Mouse (Mus musculus): Measurements from ENCODE around the gene Slc25a54. TPM values are rescaled to one million over a fixed set of nuclear protein-coding genes. Genes with fewer than 3 reads are reported as not detected.

The Slc25a54 gene
- polyA plus RNA-seq, 1 experiment from 2014 or later, result not detected

GRCm38 (mm10) chr3:109134036-109134435, 53.8 kb downstream of the Slc25a54 start:
- no peaks in the 10 kb centered on the region for H3K9me3 ChIP-seq (ENCODE audit: control insufficient read depth, low read length)
- WGBS, result 94% methylated on average over 15 of the region's 15 CpGs
- no peak overlapping the region for H3K9ac ChIP-seq (ENCODE audit: low read length)
- no peak overlapping the region for H3K27ac ChIP-seq (ENCODE audit: low read depth, low read length)
- no peaks in the 10 kb centered on the region for H3K4me1 ChIP-seq (ENCODE audit: control insufficient read depth, insufficient read depth, low read length)
- no peak overlapping the region for H3K4me3 ChIP-seq (ENCODE audit: low read depth, low read length)
- H3K4me2 ChIP-seq (ENCODE audit: low read depth), result no peak overlapping the region
- DNase-seq (ENCODE audit: low spot score) (no peak), ATAC-seq (ENCODE audit: insufficient read depth, low FRiP score, low TSS enrichment) (no peak)
- no peaks in the 10 kb centered on the region for H3K36me3 ChIP-seq (ENCODE audit: control insufficient read depth, insufficient read depth, low read length)
- H3K27me3 ChIP-seq (ENCODE audit: control insufficient read depth, insufficient read depth, low read length), result no peaks in the 10 kb centered on the region

GRCm38 (mm10) chr3:109135352-109135751, 55.1 kb downstream of the Slc25a54 start:
- no peaks in the 10 kb centered on the region for H3K36me3 ChIP-seq (ENCODE audit: control insufficient read depth, insufficient read depth, low read length)
- no peak overlapping the region for H3K27ac ChIP-seq (ENCODE audit: low read depth, low read length)
- H3K4me3 ChIP-seq (ENCODE audit: low read depth, low read length), result no peak overlapping the region
- H3K4me2 ChIP-seq (ENCODE audit: low read depth), result no peak overlapping the region
- H3K9me3 ChIP-seq (ENCODE audit: control insufficient read depth, low read length), result no peaks in the 10 kb centered on the region
- no peaks in the 10 kb centered on the region for H3K4me1 ChIP-seq (ENCODE audit: control insufficient read depth, insufficient read depth, low read length)
- no peaks in the 10 kb centered on the region for H3K27me3 ChIP-seq (ENCODE audit: control insufficient read depth, insufficient read depth, low read length)
- ATAC-seq (ENCODE audit: insufficient read depth, low FRiP score, low TSS enrichment) (no peak), DNase-seq (ENCODE audit: low spot score) (no peak)
- no peak overlapping the region for H3K9ac ChIP-seq (ENCODE audit: low read length)
- WGBS, result 81% methylated on average over 1 of the region's 1 CpGs

DNA sequence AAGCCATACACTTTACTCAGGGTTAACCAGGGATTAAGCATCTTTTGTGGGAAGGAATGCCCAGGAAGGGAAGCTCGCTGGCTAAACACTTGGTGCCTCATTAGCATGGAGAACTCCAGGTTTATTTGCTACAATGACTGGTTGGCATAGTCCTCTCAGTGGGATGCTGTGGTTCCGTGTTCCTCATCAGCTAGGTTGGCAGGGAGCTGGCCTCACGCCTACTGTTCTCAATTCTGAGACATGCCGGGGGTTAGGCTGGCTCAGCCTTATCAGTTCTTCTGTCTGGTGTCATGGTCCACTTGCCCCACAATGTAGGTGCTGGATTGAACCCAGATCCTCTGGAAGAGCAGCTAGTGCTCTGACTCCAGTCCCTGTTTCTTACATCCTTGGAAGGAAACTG, 72.3 kb downstream of the Slc25a54 start:
- no peaks in the 10 kb centered on the region for H3K9me3 ChIP-seq (ENCODE audit: control insufficient read depth, low read length)
- no peaks in the 10 kb centered on the region for H3K4me1 ChIP-seq (ENCODE audit: control insufficient read depth, insufficient read depth, low read length)
- WGBS, result 88% methylated on average over 4 of the region's 4 CpGs
- no peak overlapping the region for H3K4me2 ChIP-seq (ENCODE audit: low read depth)
- no peak overlapping the region for H3K4me3 ChIP-seq (ENCODE audit: low read depth, low read length)
- ATAC-seq (ENCODE audit: insufficient read depth, low FRiP score, low TSS enrichment) (no peak), DNase-seq (ENCODE audit: low spot score) (no peak)
- no peaks in the 10 kb centered on the region for H3K27me3 ChIP-seq (ENCODE audit: control insufficient read depth, insufficient read depth, low read length)
- no peak overlapping the region for H3K27ac ChIP-seq (ENCODE audit: low read depth, low read length)
- no peak overlapping the region for H3K9ac ChIP-seq (ENCODE audit: low read length)
- no peaks in the 10 kb centered on the region for H3K36me3 ChIP-seq (ENCODE audit: control insufficient read depth, insufficient read depth, low read length)

GRCm38 (mm10) chr3:109153410-109153809, 73.1 kb downstream of the Slc25a54 start:
- no peaks in the 10 kb centered on the region for H3K4me1 ChIP-seq (ENCODE audit: control insufficient read depth, insufficient read depth, low read length)
- H3K9me3 ChIP-seq (ENCODE audit: control insufficient read depth, low read length), result no peaks in the 10 kb centered on the region
- ATAC-seq (ENCODE audit: insufficient read depth, low FRiP score, low TSS enrichment), result no peak
- no peak overlapping the region for H3K4me2 ChIP-seq (ENCODE audit: low read depth)
- no peak overlapping the region for H3K27ac ChIP-seq (ENCODE audit: low read depth, low read length)
- DNase-seq (ENCODE audit: low spot score), result no peak
- H3K27me3 ChIP-seq (ENCODE audit: control insufficient read depth, insufficient read depth, low read length), result no peaks in the 10 kb centered on the region
- 97% methylated on average over 6 of the region's 6 CpGs for WGBS
- no peaks in the 10 kb centered on the region for H3K36me3 ChIP-seq (ENCODE audit: control insufficient read depth, insufficient read depth, low read length)
- H3K4me3 ChIP-seq (ENCODE audit: low read depth, low read length), result no peak overlapping the region
- H3K9ac ChIP-seq (ENCODE audit: low read length), result no peak overlapping the region

- Histone ChIP-seq H3K4me2 (ENCODE audit: low read depth) (no peak overlapping the region), H3K4me3 (ENCODE audit: low read depth, low read length) (no peak overlapping the region), H3K27me3 (ENCODE audit: control insufficient read depth, insufficient read depth, low read length) (no peaks in the 10 kb centered on the region), H3K4me1 (ENCODE audit: control insufficient read depth, insufficient read depth, low read length) (no peaks in the 10 kb centered on the region), H3K9me3 (ENCODE audit: control insufficient read depth, low read length) (no peaks in the 10 kb centered on the region), H3K36me3 (ENCODE audit: control insufficient read depth, insufficient read depth, low read length) (no peaks in the 10 kb centered on the region; the same call in 1 of the 2 replicates), H3K9ac (ENCODE audit: low read length) (no peak overlapping the region), H3K27ac (ENCODE audit: low read depth, low read length) (no peak overlapping the region)
- ATAC-seq (ENCODE audit: insufficient read depth, low FRiP score, low TSS enrichment) (no peak), DNase-seq (ENCODE audit: low spot score) (no peak)
- 90% methylated on average over 4 of the region's 4 CpGs for WGBS
Observed at GRCm38 (mm10) chr3:109155926-109156669, 75.8 kb downstream of the Slc25a54 start.

GRCm38 (mm10) chr3:109157481-109157880, 77.2 kb downstream of the Slc25a54 start:
- Histone ChIP-seq H3K4me3 (ENCODE audit: low read depth, low read length) (no peak overlapping the region), H3K4me1 (ENCODE audit: control insufficient read depth, insufficient read depth, low read length) (no peaks in the 10 kb centered on the region), H3K27me3 (ENCODE audit: control insufficient read depth, insufficient read depth, low read length) (no peaks in the 10 kb centered on the region), H3K9me3 (ENCODE audit: control insufficient read depth, low read length) (no peaks in the 10 kb centered on the region), H3K4me2 (ENCODE audit: low read depth) (no peak overlapping the region), H3K27ac (ENCODE audit: low read depth, low read length) (no peak overlapping the region), H3K9ac (ENCODE audit: low read length) (no peak overlapping the region), H3K36me3 (ENCODE audit: control insufficient read depth, insufficient read depth, low read length) (no peaks in the 10 kb centered on the region; the same call in 1 of the 2 replicates)
- DNase-seq (ENCODE audit: low spot score) (no peak), ATAC-seq (ENCODE audit: insufficient read depth, low FRiP score, low TSS enrichment) (no peak)
- 86% methylated on average over 3 of the region's 3 CpGs for WGBS

- Histone ChIP-seq H3K4me3 (ENCODE audit: low read depth, low read length) (no peak overlapping the region), H3K4me2 (ENCODE audit: low read depth) (no peak overlapping the region), H3K27ac (ENCODE audit: low read depth, low read length) (no peak overlapping the region), H3K9me3 (ENCODE audit: control insufficient read depth, low read length) (no peaks in the 10 kb centered on the region), H3K36me3 (ENCODE audit: control insufficient read depth, insufficient read depth, low read length) (no peaks in the 10 kb centered on the region; the same call in 1 of the 2 replicates), H3K4me1 (ENCODE audit: control insufficient read depth, insufficient read depth, low read length) (no peaks in the 10 kb centered on the region), H3K27me3 (ENCODE audit: control insufficient read depth, insufficient read depth, low read length) (no peaks in the 10 kb centered on the region), H3K9ac (ENCODE audit: low read length) (no peak overlapping the region)
- 92% methylated on average over 2 of the region's 2 CpGs for WGBS
- ATAC-seq (ENCODE audit: insufficient read depth, low FRiP score, low TSS enrichment) (no peak), DNase-seq (ENCODE audit: low spot score) (no peak)
Observed at GRCm38 (mm10) chr3:109164088-109164487, 83.8 kb downstream of the Slc25a54 start.

DNA sequence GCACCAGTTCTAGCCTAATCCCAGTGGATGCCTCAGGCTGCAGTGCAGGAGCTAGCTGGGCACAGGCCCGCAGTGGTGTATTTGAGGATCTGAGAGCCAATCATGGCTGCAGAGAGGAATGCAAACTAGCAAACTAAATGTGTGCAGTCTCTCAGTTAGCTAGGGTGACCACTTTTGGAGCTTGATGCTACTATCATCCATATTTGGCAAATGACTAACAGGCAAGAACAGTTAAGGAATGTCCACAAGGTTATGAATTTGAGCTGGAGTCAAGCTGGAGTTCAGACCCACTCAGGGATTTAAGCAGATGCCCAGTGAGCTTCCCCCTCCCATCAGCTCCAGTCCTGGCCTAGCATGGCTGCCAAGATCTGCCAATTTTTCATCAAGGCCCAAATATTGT, 84.4 kb downstream of the Slc25a54 start:
- WGBS, result 94% methylated on average over 1 of the region's 1 CpGs

DNA sequence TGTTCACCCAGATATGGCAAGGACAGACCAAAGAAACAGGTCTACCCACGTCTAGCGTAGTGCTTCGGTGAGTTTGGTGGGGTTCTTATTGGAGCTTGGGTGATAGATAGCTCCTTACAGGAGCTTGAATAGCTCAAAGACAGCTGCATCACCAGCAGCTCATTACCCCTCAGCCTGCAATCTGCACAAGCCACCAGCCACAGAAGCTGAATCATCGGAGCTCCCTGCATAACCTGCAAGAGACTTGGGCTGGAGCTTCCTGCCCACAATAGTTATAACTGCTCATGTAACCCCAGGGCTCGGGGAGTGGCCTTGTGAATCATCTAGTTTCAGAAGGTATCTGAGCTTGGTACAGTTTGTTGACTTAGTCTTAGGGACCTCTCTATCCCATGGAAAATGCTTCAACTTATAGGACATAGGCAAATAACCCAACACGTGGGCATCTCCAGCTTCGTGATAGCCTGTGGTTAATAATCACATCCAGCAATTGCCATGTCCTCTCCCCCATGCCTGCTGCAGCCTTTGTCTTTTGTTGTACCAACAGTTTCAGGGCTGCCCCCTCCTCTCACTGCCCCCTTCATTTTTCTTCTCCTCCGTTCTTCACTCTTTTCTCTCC, 85.1 kb downstream of the Slc25a54 start:
- 89% methylated on average over 8 of the region's 8 CpGs for WGBS
- no peak overlapping the region for H3K4me3 ChIP-seq (ENCODE audit: low read depth, low read length)
- DNase-seq (ENCODE audit: low spot score) (no peak), ATAC-seq (ENCODE audit: insufficient read depth, low FRiP score, low TSS enrichment) (no peak)
- H3K9ac ChIP-seq (ENCODE audit: low read length), result no peak overlapping the region
- no peaks in the 10 kb centered on the region for H3K36me3 ChIP-seq (ENCODE audit: control insufficient read depth, insufficient read depth, low read length)
- H3K4me1 ChIP-seq (ENCODE audit: control insufficient read depth, insufficient read depth, low read length), result no peaks in the 10 kb centered on the region
- H3K9me3 ChIP-seq (ENCODE audit: control insufficient read depth, low read length), result no peaks in the 10 kb centered on the region
- no peak overlapping the region for H3K4me2 ChIP-seq (ENCODE audit: low read depth)
- no peak overlapping the region for H3K27ac ChIP-seq (ENCODE audit: low read depth, low read length)
- H3K27me3 ChIP-seq (ENCODE audit: control insufficient read depth, insufficient read depth, low read length), result no peaks in the 10 kb centered on the region

More for the DNA sequence above, 84.4 kb downstream of the Slc25a54 start:
- Histone ChIP-seq H3K4me1 (ENCODE audit: control insufficient read depth, insufficient read depth, low read length) (no peaks in the 10 kb centered on the region), H3K9ac (ENCODE audit: low read length) (no peak overlapping the region), H3K4me2 (ENCODE audit: low read depth) (no peak overlapping the region), H3K27ac (ENCODE audit: low read depth, low read length) (no peak overlapping the region), H3K9me3 (ENCODE audit: control insufficient read depth, low read length) (no peaks in the 10 kb centered on the region), H3K36me3 (ENCODE audit: control insufficient read depth, insufficient read depth, low read length) (no peaks in the 10 kb centered on the region; the same call in 1 of the 2 replicates), H3K27me3 (ENCODE audit: control insufficient read depth, insufficient read depth, low read length) (no peaks in the 10 kb centered on the region), H3K4me3 (ENCODE audit: low read depth, low read length) (no peak overlapping the region)
- ATAC-seq (ENCODE audit: insufficient read depth, low FRiP score, low TSS enrichment) (no peak), DNase-seq (ENCODE audit: low spot score) (no peak)
